Mouse (Mus musculus) midbrain, embryonic 14.5 days (tissue): ENCODE data around the gene Kifc1. TPM values are rescaled to one million over a fixed set of nuclear protein-coding genes. Genes with fewer than 3 reads are reported as not detected.

Experiments
- ATAC-seq: fragments of 200-750 bp; cut with Nextera tagmentation; 2 replicates; pipeline ENCODE4 v1.8.0; 2017; ENCODE audit warnings: moderate number of reproducible peaks, moderate library complexity; ENCODE audit not compliant: low FRiP score, low TSS enrichment
- DNase-seq: peaks from one replicate; pipeline ENCODE4 v3.0.0-alpha.2; 2015
- H3K27ac ChIP-seq: fragments of 300-500 bp; sonication (generic); replicated peaks from 2 replicates; pipeline ENCODE4 v1.5.1; 2014; ENCODE audit warnings: mild to moderate bottlenecking, low read depth, low read length, moderate library complexity
- H3K27me3 ChIP-seq: fragments of 300-500 bp; sonication (generic); 2 replicates; pipeline ENCODE4 v1.6.1; 2014; ENCODE audit warnings: low read length, control low read depth, mixed read lengths; ENCODE audit not compliant: control insufficient read depth, insufficient read depth
- H3K36me3 ChIP-seq: fragments of 300-500 bp; sonication (generic); 2 replicates; pipeline ENCODE4 v1.6.1; 2014; ENCODE audit warnings: low read length, control low read depth; ENCODE audit not compliant: control insufficient read depth, insufficient read depth
- H3K4me1 ChIP-seq: fragments of 300-500 bp; sonication (generic); 2 replicates; pipeline ENCODE4 v1.6.1; 2014; ENCODE audit warnings: mild to moderate bottlenecking, antibody characterized with exemption, low read length, control low read depth; ENCODE audit not compliant: control insufficient read depth, insufficient read depth
- H3K4me2 ChIP-seq: fragments of 300-500 bp; sonication (generic); 2 replicates; pipeline ENCODE4 v1.6.1; 2014; ENCODE audit warnings: mild to moderate bottlenecking, low read length, moderate library complexity
- H3K4me3 ChIP-seq: fragments of 300-500 bp; sonication (generic); replicated peaks from 2 replicates; pipeline ENCODE4 v1.5.1; 2014; ENCODE audit warnings: low read depth, low read length
- H3K9ac ChIP-seq: fragments of 300-500 bp; sonication (generic); replicated peaks from 2 replicates; pipeline ENCODE4 v1.6.1; 2014; ENCODE audit warnings: mild to moderate bottlenecking, low read length, moderate library complexity
- H3K9me3 ChIP-seq: fragments of 300-500 bp; sonication (generic); 2 replicates; pipeline ENCODE4 v1.6.1; 2016; ENCODE audit warnings: low read length, control low read depth, mixed read lengths; ENCODE audit not compliant: control insufficient read depth
- WGBS: fragments of 180-500 bp; shearing (Covaris S2); extraction: QIAGEN DNeasy Blood & Tissue Kit; methylation state at CpG from one replicate; pipeline ENCODE4 v1.1.7; 2014; 5-methylcytosine and 5-hydroxymethylcytosine counted together
- polyA plus RNA-seq: library from polyadenylated mRNA; unstranded; fragments of >200 nt; fragmentation: Nextera tagmentation; extraction: Ambion mirVana; gene quantifications from 2 replicates; pipeline ENCODE4 v1.2.1, GENCODE M21; 2014

The Kifc1 gene
- polyA plus RNA-seq, 1 experiment from 2014 or later = 2.2 TPM

DNA sequence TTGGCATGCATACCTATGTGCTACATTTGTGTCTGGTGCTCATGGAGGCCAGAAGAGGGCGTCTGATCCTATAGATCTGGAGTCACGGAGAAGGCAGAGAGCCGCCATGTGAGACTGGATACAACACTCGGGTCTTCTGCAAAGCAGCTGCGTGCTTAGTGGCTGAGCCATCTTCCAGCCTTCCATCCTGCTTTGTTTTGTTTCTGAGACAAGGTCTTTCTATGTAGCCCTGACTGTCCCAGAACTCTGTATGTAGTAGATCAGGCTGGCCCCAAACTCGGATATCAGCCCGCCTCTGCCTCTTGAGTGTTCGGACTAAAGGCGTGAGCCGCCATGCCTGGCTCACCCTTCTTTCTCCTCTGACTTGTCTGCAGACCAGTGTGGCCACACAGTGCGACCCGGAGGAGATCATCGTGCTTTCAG is 24.5 kb upstream of the Kifc1 start:
- no peak overlapping the region for H3K9ac ChIP-seq
- peak overlapping the region; percentile 65 for H3K4me2 ChIP-seq
- ATAC-seq (no peak), DNase-seq (no peak)
- H3K27ac ChIP-seq = peak overlapping the region; percentile 41; the same call in 1 of the 2 replicates
- H3K36me3 ChIP-seq = peaks cover 44% of the 10 kb centered on the region
- H3K4me1 ChIP-seq = peaks cover 31% of the 10 kb centered on the region
- 64% methylated on average over 13 of the region's 13 CpGs for WGBS
- H3K27me3 ChIP-seq = no peaks in the 10 kb centered on the region
- peak overlapping the region; percentile 49 for H3K4me3 ChIP-seq
- H3K9me3 ChIP-seq = no peaks in the 10 kb centered on the region

- no peak for ATAC-seq
- no peak overlapping the region for H3K4me2 ChIP-seq
- WGBS = 95% methylated on average over 8 of the region's 8 CpGs
- no peak for DNase-seq
- H3K9ac ChIP-seq = no peak overlapping the region
- peaks cover 44% of the 10 kb centered on the region for H3K36me3 ChIP-seq
- H3K4me1 ChIP-seq = peaks cover 22% of the 10 kb centered on the region
- no peaks in the 10 kb centered on the region for H3K9me3 ChIP-seq
- H3K4me3 ChIP-seq = no peak overlapping the region
- no peak overlapping the region for H3K27ac ChIP-seq
- no peaks in the 10 kb centered on the region for H3K27me3 ChIP-seq
Observed at GRCm38 (mm10) chr17:33913905-33914304, 23.4 kb upstream of the Kifc1 start.

- Histone ChIP-seq H3K9ac (no peak overlapping the region), H3K4me3 (no peak overlapping the region), H3K36me3 (peaks cover 41% of the 10 kb centered on the region), H3K4me1 (peaks cover 20% of the 10 kb centered on the region), H3K27me3 (no peaks in the 10 kb centered on the region), H3K9me3 (no peaks in the 10 kb centered on the region), H3K4me2 (no peak overlapping the region), H3K27ac (no peak overlapping the region)
- DNase-seq = no peak
- WGBS = 93% methylated on average over 10 of the region's 10 CpGs
- ATAC-seq = no peak
Observed at GRCm38 (mm10) chr17:33913264-33913663, 22.8 kb upstream of the Kifc1 start.

- Histone ChIP-seq H3K4me1 (peaks cover 21% of the 10 kb centered on the region), H3K4me3 (no peak overlapping the region), H3K9ac (no peak overlapping the region), H3K27ac (no peak overlapping the region), H3K27me3 (no peaks in the 10 kb centered on the region), H3K4me2 (no peak overlapping the region), H3K36me3 (peaks cover 36% of the 10 kb centered on the region), H3K9me3 (no peaks in the 10 kb centered on the region)
- DNase-seq (no peak), ATAC-seq (no peak)
- 91% methylated on average over 28 of the region's 28 CpGs for WGBS
Observed at GRCm38 (mm10) chr17:33911813-33912414, 21.5 kb upstream of the Kifc1 start.

DNA sequence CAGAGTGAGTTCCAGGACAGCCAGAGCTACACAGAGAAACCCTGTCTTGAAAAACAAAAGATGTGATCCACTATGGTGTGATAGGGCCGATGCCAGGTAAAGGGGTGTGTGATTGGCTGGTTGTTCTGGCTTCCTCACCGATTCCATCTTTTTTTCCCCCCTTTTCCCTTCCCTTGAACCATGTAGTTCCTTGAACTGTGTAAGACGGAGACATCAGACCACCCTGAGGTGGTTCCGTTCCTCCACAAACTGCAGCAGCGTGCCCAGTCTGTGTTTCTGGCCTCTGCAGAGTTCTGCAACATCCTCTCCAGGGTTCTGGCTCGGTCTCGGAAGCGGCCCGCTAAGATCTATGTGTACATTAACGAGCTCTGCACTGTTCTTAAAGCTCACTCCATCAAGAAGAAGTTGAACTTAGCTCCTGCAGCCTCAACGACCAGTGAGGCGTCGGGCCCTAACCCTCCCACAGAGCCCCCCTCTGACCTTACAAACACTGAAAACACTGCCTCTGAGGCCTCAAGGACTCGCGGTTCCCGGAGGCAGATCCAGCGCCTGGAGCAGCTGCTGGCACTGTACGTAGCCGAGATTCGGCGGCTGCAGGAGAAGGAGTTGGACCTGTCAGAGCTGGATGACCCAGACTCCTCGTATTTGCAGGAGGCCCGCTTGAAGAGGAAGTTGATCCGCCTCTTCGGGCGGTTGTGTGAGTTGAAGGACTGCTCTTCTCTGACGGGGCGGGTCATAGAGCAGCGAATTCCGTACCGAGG is 20.8 kb upstream of the Kifc1 start:
- no peaks in the 10 kb centered on the region for H3K27me3 ChIP-seq
- no peak overlapping the region for H3K4me3 ChIP-seq
- H3K4me2 ChIP-seq = no peak overlapping the region
- H3K27ac ChIP-seq = no peak overlapping the region
- H3K36me3 ChIP-seq = peaks cover 36% of the 10 kb centered on the region
- no peaks in the 10 kb centered on the region for H3K9me3 ChIP-seq
- DNase-seq (no peak), ATAC-seq (no peak)
- WGBS = 95% methylated on average over 31 of the region's 31 CpGs
- no peak overlapping the region for H3K9ac ChIP-seq
- peaks cover 17% of the 10 kb centered on the region for H3K4me1 ChIP-seq

GRCm38 (mm10) chr17:33910346-33911051 is 20.0 kb upstream of the Kifc1 start:
- no peak for ATAC-seq
- H3K27ac ChIP-seq = no peak overlapping the region

GRCm38 (mm10) chr17:33909869-33910250 is 19.4 kb upstream of the Kifc1 start:
- Histone ChIP-seq H3K36me3 (peaks cover 36% of the 10 kb centered on the region), H3K9ac (peak overlapping the region; percentile 81), H3K27ac (peak overlapping the region; percentile 93), H3K27me3 (no peaks in the 10 kb centered on the region), H3K4me2 (peak overlapping the region; percentile 93), H3K4me3 (peak overlapping the region; percentile 76), H3K4me1 (peaks cover 14% of the 10 kb centered on the region), H3K9me3 (no peaks in the 10 kb centered on the region)
- WGBS = under 1% methylated on average over 14 of the region's 14 CpGs
- DNase-seq (no peak), ATAC-seq (peak; percentile 4)

More at GRCm38 (mm10) chr17:33910346-33911051, 20.0 kb upstream of the Kifc1 start:
- Histone ChIP-seq H3K9me3 (no peaks in the 10 kb centered on the region), H3K9ac (no peak overlapping the region; the same call in 1 of the 2 replicates), H3K4me1 (peaks cover 17% of the 10 kb centered on the region), H3K4me2 (peak overlapping the region; percentile 93), H3K4me3 (peak overlapping the region; percentile 76), H3K27me3 (no peaks in the 10 kb centered on the region), H3K36me3 (peaks cover 36% of the 10 kb centered on the region)
- WGBS = 59% methylated on average over 11 of the region's 11 CpGs
- DNase-seq = no peak

GRCm38 (mm10) chr17:33909077-33909868 is 18.8 kb upstream of the Kifc1 start, which contains the start of gene Daxx:
Gene Daxx (plus strand): TSS chr17:33909414.
- WGBS = under 1% methylated on average over 68 of the region's 68 CpGs
- H3K9ac ChIP-seq = peak within 1 kb of the TSS; percentile 81
- DNase-seq (peak; percentile 100), ATAC-seq (peak; percentile 97)
- H3K4me2 ChIP-seq = peak within 1 kb of the TSS; percentile 93
- no peaks in the 10 kb centered on the region for H3K27me3 ChIP-seq
- H3K36me3 ChIP-seq = peaks cover 31% of the 10 kb centered on the region
- no peaks in the 10 kb centered on the region for H3K9me3 ChIP-seq
- peak within 1 kb of the TSS; percentile 76 for H3K4me3 ChIP-seq
- peaks cover 14% of the 10 kb centered on the region for H3K4me1 ChIP-seq
- H3K27ac ChIP-seq = peak within 1 kb of the TSS; percentile 93
